ENCODE assay signal across 14 mouse cellular contexts in genomic region chr1:154104779-154105178, GRCm38 (mm10).
"Had no signal": no experiment of that assay in that cellular context is flagged by ENCODE, and none has a peak within 500 bp of the region (broad histone marks: within the 10 kb centered on the region; RNA-seq: fewer than 3 reads in every experiment).

No protein-coding gene starts in this region.

- H3K36me3 ChIP-seq: liver, embryonic 12.5 days; liver, embryonic 15.5 days; lung, embryonic 15.5 days; midbrain, embryonic 12.5 days had no signal

- DNase-seq: kidney, adult 18-20 months; kidney, postnatal 25 days; lung, adult 18-20 months; lung, postnatal 10 days; lung, postnatal 36 days; thymus, adult 2 months; thymus, postnatal 14 days; thymus, postnatal 4 days had no signal

- ATAC-seq: intestine, embryonic 16.5 days; liver, embryonic 12.5 days had no signal

- H3K4me3 ChIP-seq: liver, embryonic 12.5 days; liver, embryonic 15.5 days; lung, embryonic 15.5 days; midbrain, embryonic 12.5 days had no signal

- H3K9ac ChIP-seq: liver, embryonic 12.5 days; liver, embryonic 15.5 days; lung, embryonic 15.5 days; midbrain, embryonic 12.5 days had no signal

- H3K4me2 ChIP-seq: liver, embryonic 12.5 days; liver, embryonic 15.5 days; lung, embryonic 15.5 days; midbrain, embryonic 12.5 days had no signal

- H3K4me1 ChIP-seq: liver, embryonic 12.5 days; liver, embryonic 15.5 days had no signal

- H3K27ac ChIP-seq: kidney, postnatal 0 days; liver, embryonic 12.5 days; liver, embryonic 15.5 days; lung, embryonic 15.5 days; midbrain, embryonic 12.5 days had no signal

- H3K27me3 ChIP-seq: liver, embryonic 15.5 days; lung, embryonic 15.5 days; midbrain, embryonic 12.5 days had no signal

- H3K9me3 ChIP-seq: liver, embryonic 12.5 days; liver, embryonic 15.5 days; lung, embryonic 15.5 days; midbrain, embryonic 12.5 days had no signal
